Mouse (Mus musculus): Measurements from ENCODE around the gene Ripor3.

DNA sequence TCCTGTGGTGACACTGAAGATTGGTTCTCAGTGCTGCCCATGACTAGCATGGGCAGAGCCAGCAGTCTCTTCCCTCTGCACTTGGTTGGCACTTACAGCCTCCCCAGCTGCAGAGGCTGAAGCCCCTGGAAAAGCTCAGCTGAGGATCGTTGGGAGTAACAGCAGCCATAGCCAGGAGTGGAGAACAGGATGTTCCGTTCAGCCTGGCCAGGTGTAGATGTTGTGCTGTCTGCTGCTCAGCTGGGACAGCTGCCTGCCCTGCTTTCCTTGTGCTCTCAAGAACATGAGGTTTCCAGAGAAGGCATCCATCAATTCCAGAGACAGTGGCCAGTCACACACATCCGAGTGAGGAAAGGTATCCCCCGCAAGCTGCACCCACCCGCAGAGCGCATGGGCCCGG, 41.9 kb downstream of the Ripor3 start:
- TF ChIP-seq GATA1 (IDR thresholded peaks at IDR 0.05; ENCODE audit: borderline replicate concordance, low read length), result no peak
- TF ChIP-seq CTCF (IDR thresholded peaks at IDR 0.05; ENCODE audit: low read depth, low read length), result no peak
- no peak for TF ChIP-seq POLR2AphosphoS5 (IDR thresholded peaks at IDR 0.05; ENCODE audit: insufficient replicate concordance, low read depth, low read length)
- TF ChIP-seq TAL1 (conservative IDR thresholded peaks at IDR 0.05; ENCODE audit: low read depth, low read length), result no peak

All from G1E (cell line).